Mouse (Mus musculus): ENCODE results near the gene Hfe2.
"Not testable (repeated sequence)": the region's sequence is repeated elsewhere in the genome, so short reads cannot be mapped to it uniquely, and the experiment has no call there.

Gene Hfe2

GRCm38 (mm10) chr3:96524914-96525313 lies at the start of gene Hfe2:
TSS of gene Hfe2 (plus strand) at chr3:96525172.
- DNase-seq (ENCODE audit: low spot score in 2 of 2), result no peak

GRCm38 (mm10) chr3:96477084-96477483 lies 47.9 kb upstream of the Hfe2 start:
- no peak for DNase-seq (ENCODE audit: low spot score in 2 of 2)

DNA sequence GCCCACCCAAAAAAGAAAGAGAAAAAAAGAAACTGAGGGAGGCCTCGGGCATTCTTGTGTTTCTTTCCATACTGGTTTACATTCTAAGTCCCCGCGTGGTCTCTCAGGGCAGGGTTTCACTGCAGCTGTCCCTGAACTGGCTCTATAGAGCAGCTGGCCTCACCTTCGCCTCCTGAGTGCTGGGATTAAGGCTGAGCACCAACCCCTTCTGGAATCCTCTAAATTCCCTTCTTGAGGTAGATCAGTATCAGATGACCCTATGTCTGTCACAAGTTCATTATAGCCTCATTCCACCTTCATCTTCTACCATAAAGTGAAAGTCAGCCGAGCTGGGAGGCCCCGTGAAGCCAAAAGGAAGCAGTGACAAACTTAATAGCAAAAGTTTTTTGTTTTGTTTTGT lies 47.4 kb upstream of the Hfe2 start:
- DNase-seq (ENCODE audit: low spot score in 2 of 2), result no peak

DNA sequence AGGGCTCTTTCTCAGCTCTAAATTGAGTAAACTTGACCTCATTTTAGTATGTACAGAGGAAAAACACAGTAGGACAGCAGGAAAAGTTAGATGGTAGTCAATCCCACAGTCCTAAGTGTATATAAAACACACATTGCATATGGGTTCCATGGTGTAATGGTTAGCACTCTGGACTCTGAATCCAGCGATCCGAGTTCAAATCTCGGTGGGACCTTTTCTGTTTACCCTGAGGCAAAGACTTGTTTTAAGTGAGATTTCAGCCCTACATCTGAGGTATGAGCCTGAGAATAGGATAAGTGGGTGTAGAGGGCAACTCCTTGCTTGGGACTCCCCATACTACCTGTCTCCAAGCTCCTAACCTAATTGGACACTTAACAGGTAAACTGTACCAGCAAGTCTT lies 45.7 kb upstream of the Hfe2 start:
- no peak for DNase-seq (ENCODE audit: low spot score in 2 of 2)

- DNase-seq (ENCODE audit: low spot score in 2 of 2), result no peak
Observed at GRCm38 (mm10) chr3:96480684-96481270, 44.2 kb upstream of the Hfe2 start.

DNA sequence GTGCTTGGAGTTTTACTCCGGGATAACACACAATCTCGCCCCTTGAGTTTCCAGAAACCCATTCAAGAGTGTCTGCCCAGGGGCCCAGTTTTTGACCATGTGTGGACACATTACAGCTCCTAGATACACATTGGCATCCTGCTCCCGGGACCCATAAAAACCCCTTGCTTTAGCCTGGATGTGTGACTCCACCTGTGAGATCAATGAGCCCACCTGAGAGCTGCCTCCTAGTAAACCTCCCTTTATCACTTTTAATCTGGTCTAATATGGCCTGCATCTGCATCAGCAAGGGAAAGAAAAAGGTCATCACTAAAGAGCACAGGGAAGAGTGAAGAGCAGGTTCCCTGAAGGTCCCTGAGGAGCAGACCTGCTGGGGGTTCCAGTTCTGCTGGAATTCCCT lies 43.1 kb upstream of the Hfe2 start:
- no peak for DNase-seq (ENCODE audit: low spot score in 2 of 2)

GRCm38 (mm10) chr3:96482451-96482850 lies 42.5 kb upstream of the Hfe2 start:
- DNase-seq (ENCODE audit: low spot score in 2 of 2), result no peak

GRCm38 (mm10) chr3:96483044-96483443 lies 41.9 kb upstream of the Hfe2 start:
- DNase-seq (ENCODE audit: low spot score in 2 of 2), result not testable (repeated sequence)

GRCm38 (mm10) chr3:96483946-96484345 lies 41.0 kb upstream of the Hfe2 start:
- no peak for DNase-seq (ENCODE audit: low spot score in 2 of 2)

DNA sequence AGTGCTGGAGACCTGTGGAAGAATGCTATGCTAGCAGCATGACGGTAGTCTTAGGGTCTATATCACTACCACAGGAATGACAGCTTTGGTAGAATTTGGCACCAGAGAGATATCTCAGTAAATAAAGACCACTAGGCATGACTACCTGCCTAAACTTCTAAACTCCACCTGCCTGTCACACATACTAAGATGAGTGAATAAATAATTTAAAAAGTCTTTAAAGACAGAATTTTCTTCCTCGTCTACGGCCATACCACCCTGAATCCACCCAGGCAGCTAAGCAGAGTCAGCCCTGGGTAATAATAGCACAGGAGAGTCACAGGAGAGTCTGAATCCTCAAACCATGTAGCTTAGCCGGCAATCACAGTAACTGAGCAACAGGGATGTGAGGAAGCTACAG lies 40.1 kb upstream of the Hfe2 start:
- no peak for DNase-seq (ENCODE audit: low spot score in 2 of 2)

GRCm38 (mm10) chr3:96485361-96485760 lies 39.6 kb upstream of the Hfe2 start:
- DNase-seq (ENCODE audit: low spot score in 2 of 2), result no peak

GRCm38 (mm10) chr3:96486064-96486827 lies 38.7 kb upstream of the Hfe2 start:
- DNase-seq (ENCODE audit: low spot score in 2 of 2), result not testable (repeated sequence)

- not testable (repeated sequence) for DNase-seq (ENCODE audit: low spot score in 2 of 2)
Observed at GRCm38 (mm10) chr3:96486828-96487559, 38.0 kb upstream of the Hfe2 start.

GRCm38 (mm10) chr3:96487596-96488289 lies 37.2 kb upstream of the Hfe2 start:
- DNase-seq (ENCODE audit: low spot score in 2 of 2), result no peak

GRCm38 (mm10) chr3:96488290-96488906 lies 36.6 kb upstream of the Hfe2 start:
- DNase-seq (ENCODE audit: low spot score in 2 of 2), result not testable (repeated sequence)

- not testable (repeated sequence) for DNase-seq (ENCODE audit: low spot score in 2 of 2)
Observed at GRCm38 (mm10) chr3:96488907-96489629, 35.9 kb upstream of the Hfe2 start.

GRCm38 (mm10) chr3:96489636-96490035 lies 35.3 kb upstream of the Hfe2 start:
- not testable (repeated sequence) for DNase-seq (ENCODE audit: low spot score in 2 of 2)

GRCm38 (mm10) chr3:96494456-96494855 lies 30.5 kb upstream of the Hfe2 start:
- not testable (repeated sequence) for DNase-seq (ENCODE audit: low spot score in 2 of 2)

DNA sequence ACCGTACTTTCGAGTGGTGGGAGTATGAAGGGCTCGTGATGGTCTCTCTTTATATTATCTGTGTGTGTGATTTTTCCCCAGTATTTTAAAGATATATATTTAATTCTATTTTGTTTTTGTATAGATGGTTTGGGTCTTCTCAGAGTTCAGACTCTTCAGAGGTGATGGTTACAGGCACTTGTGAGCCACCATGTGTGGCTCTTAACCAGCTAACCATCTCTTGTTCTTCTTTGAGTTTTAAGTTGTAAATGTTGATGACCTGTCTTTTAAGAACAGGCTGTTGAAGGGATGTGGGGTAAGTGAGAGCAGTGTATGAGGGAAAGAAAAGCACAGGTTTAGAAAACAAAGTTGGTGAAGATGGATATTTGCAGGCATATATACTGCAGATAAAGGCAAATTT lies 30.1 kb upstream of the Hfe2 start:
- no peak for DNase-seq (ENCODE audit: low spot score in 2 of 2)

DNA sequence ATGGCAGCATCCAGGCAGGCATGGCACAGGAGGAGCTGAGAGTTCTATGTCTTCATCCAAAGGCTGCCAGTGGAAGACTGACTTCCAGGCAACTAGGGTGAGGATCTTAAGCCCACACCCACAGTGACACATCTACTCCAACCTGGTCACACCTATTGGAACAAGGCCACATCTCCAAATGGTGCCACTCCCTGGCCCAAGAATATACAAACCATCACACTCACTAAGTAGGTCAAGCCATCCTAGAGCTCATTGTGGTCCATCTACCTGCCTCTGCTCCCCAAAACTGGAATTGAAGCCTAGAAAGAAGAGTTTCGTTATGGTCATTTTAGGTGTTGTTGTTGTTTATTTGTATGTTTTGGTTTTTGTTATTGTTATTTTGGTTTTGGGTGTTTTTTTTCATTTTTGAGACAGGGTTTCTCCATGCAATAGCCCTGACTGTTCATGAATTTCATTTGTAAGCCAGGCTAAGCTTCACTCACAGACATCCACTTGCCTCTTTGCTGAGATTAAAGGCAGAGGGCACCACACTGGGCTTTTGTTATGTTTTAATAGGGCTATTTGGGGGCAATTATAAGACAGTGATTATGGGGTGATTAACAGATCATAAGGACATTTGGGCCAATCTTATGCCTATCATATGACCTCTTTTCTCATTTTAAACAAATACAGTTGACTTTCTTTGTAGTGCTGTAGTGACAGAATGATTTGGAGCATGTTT lies 29.3 kb upstream of the Hfe2 start:
- DNase-seq (ENCODE audit: low spot score in 2 of 2), result no peak
